Mouse (Mus musculus): Measurements from ENCODE around the gene Zxdc. TPM values are rescaled to one million over a fixed set of nuclear protein-coding genes. Genes with fewer than 3 reads are reported as not detected.

The Zxdc gene
- polyA plus RNA-seq, 1 experiment from 2014 or later: 10.3 TPM

DNA sequence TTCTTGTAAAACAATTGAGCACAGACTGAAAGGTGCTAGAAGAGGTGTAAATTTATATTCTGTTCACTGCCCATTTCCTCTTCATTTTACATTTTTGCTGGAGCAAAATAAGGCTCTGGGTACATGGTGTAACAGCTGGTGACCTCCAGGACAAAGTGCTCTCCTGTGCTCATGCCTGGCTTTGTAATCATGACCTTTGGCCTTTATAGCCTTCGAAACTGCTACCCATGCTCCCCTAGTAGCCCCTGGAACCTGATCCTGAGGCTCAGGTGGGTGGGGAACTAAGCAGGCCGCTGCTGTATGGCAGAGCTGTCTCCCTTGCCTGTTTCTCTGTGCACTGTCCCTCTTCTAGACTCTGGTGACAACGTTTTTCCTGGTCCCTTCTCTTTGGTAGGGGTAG lies 24.7 kb downstream of the Zxdc start:
- no peak overlapping the region for H3K9ac ChIP-seq
- H3K4me2 ChIP-seq: no peak overlapping the region
- no peaks in the 10 kb centered on the region for H3K9me3 ChIP-seq
- no peaks in the 10 kb centered on the region for H3K27me3 ChIP-seq
- no peaks in the 10 kb centered on the region for H3K4me1 ChIP-seq (replicated peaks)
- no peak overlapping the region for H3K27ac ChIP-seq (replicated peaks)
- no peak for ATAC-seq (ENCODE audit: low read depth)
- WGBS: 67% methylated on average over 3 of the region's 3 CpGs
- no peak overlapping the region for H3K4me3 ChIP-seq
- peaks cover 60% of the 10 kb centered on the region for H3K36me3 ChIP-seq

DNA sequence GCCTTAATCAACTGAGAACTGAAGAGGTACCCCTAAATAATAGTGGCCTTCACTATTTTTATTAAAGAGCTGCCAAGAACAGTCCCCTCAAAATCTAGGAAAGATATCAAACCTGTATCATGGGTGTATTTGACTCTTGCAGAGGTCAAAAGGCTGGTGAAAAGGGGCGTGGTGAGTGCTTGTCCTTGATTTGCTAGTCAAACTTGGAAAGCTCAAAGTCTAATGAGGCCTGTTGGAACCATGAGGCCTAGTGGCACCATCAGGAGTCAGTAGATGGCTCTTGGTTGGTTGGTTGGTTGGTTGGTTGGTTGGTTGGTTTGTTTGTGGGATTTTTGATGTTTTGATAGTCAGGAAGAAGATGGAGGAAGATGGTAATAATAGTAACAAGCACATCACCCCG lies 26.5 kb downstream of the Zxdc start:
- no peaks in the 10 kb centered on the region for H3K9me3 ChIP-seq
- H3K36me3 ChIP-seq: peaks cover 63% of the 10 kb centered on the region
- no peak overlapping the region for H3K9ac ChIP-seq
- 97% methylated on average over 2 of the region's 2 CpGs for WGBS
- no peak overlapping the region for H3K4me2 ChIP-seq
- no peak overlapping the region for H3K27ac ChIP-seq (replicated peaks)
- H3K27me3 ChIP-seq: no peaks in the 10 kb centered on the region
- no peaks in the 10 kb centered on the region for H3K4me1 ChIP-seq (replicated peaks)
- no peak for ATAC-seq (ENCODE audit: low read depth)
- H3K4me3 ChIP-seq: no peak overlapping the region

DNA sequence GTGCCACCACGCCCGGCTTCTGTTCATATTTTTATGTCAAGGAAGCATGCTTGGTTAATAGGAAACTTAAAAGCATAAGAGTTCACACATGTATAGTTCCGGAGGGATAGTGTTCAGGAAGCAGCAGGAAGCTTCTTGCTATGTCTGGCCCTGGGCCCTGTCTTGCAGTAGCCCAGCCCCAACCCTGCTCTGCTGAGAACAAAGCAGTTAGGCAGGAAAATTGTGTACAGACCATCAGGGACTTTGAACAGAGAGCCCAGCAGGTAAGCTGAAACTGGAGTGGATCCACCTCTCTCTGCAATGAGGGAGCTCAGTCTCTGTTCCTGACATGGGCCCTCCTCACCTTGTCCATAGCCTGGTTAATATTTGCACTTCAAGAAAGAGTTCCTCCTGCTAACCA lies 28.0 kb downstream of the Zxdc start:
- Histone ChIP-seq H3K4me2 (no peak overlapping the region), H3K9me3 (no peaks in the 10 kb centered on the region), H3K27me3 (no peaks in the 10 kb centered on the region), H3K9ac (no peak overlapping the region), H3K4me1 (replicated peaks) (no peaks in the 10 kb centered on the region), H3K4me3 (no peak overlapping the region), H3K36me3 (peaks cover 63% of the 10 kb centered on the region), H3K27ac (replicated peaks) (no peak overlapping the region)
- no peak for ATAC-seq (ENCODE audit: low read depth)
- WGBS: 85% methylated on average over 3 of the region's 3 CpGs

DNA sequence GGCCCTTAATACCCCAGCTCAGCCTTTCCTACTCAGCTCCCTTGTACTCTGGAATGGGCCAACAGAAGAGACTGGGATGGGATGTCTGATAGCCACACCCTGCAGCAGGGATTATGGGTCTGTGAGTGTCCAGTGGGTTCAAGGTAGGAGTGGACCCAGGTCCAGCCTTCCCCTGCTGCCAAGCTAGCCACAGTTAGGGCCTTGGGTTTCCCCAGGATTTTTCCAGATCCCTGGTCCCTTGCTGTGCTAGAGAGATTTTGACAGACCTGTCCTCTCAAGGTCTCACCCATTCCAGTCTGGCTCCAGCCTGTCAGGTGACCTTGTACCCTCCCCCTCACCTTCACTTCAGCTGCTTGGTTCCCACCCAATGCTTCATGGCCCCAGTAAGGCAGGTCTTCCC lies 39.3 kb downstream of the Zxdc start:
- Histone ChIP-seq H3K9me3 (no peaks in the 10 kb centered on the region), H3K4me3 (no peak overlapping the region), H3K27ac (replicated peaks) (no peak overlapping the region), H3K4me2 (no peak overlapping the region), H3K9ac (no peak overlapping the region), H3K4me1 (replicated peaks) (no peaks in the 10 kb centered on the region), H3K27me3 (no peaks in the 10 kb centered on the region), H3K36me3 (peaks cover 29% of the 10 kb centered on the region)
- ATAC-seq (ENCODE audit: low read depth): no peak

DNA sequence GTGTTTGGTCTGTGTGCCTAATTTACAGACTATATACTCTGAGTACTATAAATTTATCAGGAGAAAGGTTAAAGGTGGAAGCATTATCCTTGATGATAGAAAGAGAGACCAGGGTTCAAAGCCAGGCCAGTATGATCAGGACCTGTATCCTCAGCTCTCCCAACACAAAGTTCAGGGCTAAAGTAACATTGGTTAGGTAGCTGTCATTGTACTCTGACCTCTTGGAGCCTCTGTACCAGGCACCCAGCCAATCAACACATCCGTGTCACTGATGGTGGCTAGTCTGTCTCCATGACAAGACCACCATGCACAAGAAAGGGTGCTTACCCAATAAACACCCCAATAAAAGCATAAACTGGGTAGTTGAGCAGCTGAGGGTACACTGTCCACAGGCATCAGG lies 41.7 kb downstream of the Zxdc start:
- no peak for ATAC-seq (ENCODE audit: low read depth)

DNA sequence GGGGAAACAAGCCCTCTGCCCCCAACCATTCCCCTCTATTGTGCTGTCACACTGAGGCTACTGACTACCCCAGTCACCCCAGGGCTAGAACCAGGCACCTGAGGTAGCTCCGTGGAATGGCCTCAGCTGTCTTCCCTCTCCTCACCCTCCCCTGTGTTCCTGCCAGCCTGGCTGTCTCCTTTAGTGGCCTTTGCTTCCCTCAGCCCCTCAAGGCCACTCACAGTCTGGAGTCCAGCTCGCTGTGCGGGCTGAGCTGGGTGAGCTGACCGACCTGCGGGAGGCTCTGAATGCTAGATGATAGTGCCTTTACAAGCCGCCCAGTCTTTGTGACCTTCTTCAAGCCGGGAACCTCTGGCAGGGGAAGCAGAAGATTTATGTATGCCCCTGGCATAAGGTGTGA lies 42.6 kb downstream of the Zxdc start:
- Histone ChIP-seq H3K4me2 (no peak overlapping the region), H3K36me3 (0 out of 2 replicates have a peak, but pooled peaks cover under 1% of the 10 kb centered on the region), H3K27ac (replicated peaks) (no peak overlapping the region), H3K4me1 (replicated peaks) (no peaks in the 10 kb centered on the region), H3K9me3 (no peaks in the 10 kb centered on the region), H3K9ac (no peak overlapping the region), H3K4me3 (no peak overlapping the region), H3K27me3 (no peaks in the 10 kb centered on the region)
- ATAC-seq (ENCODE audit: low read depth): no peak
- WGBS: 75% methylated on average over 7 of the region's 7 CpGs

More for the DNA sequence above, 41.7 kb downstream of the Zxdc start:
- H3K27me3 ChIP-seq: no peaks in the 10 kb centered on the region
- H3K36me3 ChIP-seq: peaks cover 6% of the 10 kb centered on the region; the same call in 1 of the 2 replicates
- no peak overlapping the region for H3K4me2 ChIP-seq
- no peak overlapping the region for H3K4me3 ChIP-seq
- no peaks in the 10 kb centered on the region for H3K9me3 ChIP-seq
- WGBS: 62% methylated on average over 1 of the region's 1 CpGs
- no peaks in the 10 kb centered on the region for H3K4me1 ChIP-seq (replicated peaks)
- H3K27ac ChIP-seq (replicated peaks): no peak overlapping the region
- H3K9ac ChIP-seq: no peak overlapping the region

DNA sequence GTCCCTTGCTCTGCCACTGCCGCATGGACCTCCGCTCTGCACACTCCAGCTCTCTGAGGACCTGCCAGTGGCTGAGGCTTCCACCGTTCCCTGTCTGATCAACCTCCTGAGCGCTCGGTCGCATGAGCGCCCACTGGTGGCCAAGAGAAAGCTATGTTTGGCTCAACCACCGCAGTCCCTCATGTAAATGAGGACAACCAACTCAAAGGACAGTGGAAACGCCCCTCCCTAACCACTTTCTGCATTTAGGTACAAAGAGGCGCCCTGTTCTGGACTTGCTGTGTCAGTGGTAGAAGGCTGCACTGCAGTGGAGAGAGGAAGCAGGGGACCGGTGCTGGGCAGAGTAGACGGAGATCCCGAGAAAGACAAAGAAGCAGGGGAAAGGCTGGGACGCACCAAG lies 53.3 kb downstream of the Zxdc start:
- H3K4me2 ChIP-seq: peak overlapping the region; percentile 45
- H3K4me1 ChIP-seq (replicated peaks): peaks cover 11% of the 10 kb centered on the region
- H3K36me3 ChIP-seq: no peaks in the 10 kb centered on the region
- WGBS: 5% methylated on average over 14 of the region's 14 CpGs
- no peak overlapping the region for H3K9ac ChIP-seq
- H3K4me3 ChIP-seq: peak overlapping the region; percentile 16
- peak; percentile 89 for ATAC-seq (ENCODE audit: low read depth)
- no peaks in the 10 kb centered on the region for H3K9me3 ChIP-seq
- peak overlapping the region; percentile 66 for H3K27ac ChIP-seq (replicated peaks)
- H3K27me3 ChIP-seq: peaks cover 10% of the 10 kb centered on the region

DNA sequence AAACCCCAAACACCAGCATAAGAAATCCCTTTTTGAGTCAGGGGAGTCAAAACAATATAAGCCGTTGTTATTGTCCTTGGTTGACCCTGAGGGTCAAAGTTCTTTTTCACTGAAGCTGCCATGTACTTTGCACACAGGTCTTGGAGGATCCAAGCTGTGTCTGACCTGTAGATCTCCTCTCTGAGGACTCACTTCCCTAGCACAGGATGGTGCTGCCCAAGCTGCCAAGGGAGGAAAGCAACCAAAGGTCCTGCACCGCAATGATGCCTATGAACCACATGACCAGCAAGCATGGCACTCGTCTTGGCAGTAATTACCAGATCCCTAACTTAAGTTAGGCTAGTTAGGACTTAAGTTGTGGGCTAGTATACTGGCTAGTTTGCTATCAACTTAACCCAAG lies 56.1 kb downstream of the Zxdc start:
- Histone ChIP-seq H3K36me3 (no peaks in the 10 kb centered on the region), H3K4me3 (no peak overlapping the region), H3K4me1 (replicated peaks) (peaks cover 30% of the 10 kb centered on the region), H3K9ac (no peak overlapping the region), H3K27ac (replicated peaks) (no peak overlapping the region), H3K4me2 (no peak overlapping the region), H3K27me3 (peaks cover 15% of the 10 kb centered on the region), H3K9me3 (no peaks in the 10 kb centered on the region)
- WGBS: 80% methylated on average over 3 of the region's 3 CpGs
- ATAC-seq (ENCODE audit: low read depth): no peak

DNA sequence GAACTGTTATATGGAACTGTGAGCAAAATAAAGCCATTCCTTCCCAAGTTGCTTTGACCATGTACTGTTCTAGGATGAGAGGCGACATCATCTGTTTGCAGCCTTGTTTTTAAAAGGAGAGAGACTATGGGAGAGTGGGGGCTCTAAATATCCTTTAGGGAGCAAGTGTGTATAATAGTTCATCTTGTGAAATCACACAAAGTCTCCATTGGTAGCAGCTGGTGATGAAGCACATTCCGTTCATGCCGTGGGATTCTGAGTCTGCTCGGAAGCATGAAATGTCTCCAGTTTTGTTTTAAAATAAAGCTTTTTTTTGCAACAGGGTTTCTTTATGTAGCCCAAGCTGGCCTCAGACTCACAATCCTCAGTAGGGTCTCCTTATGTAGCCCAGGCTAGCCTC lies 56.7 kb downstream of the Zxdc start:
- no peak for ATAC-seq (ENCODE audit: low read depth)
- H3K27me3 ChIP-seq: peaks cover 15% of the 10 kb centered on the region

DNA sequence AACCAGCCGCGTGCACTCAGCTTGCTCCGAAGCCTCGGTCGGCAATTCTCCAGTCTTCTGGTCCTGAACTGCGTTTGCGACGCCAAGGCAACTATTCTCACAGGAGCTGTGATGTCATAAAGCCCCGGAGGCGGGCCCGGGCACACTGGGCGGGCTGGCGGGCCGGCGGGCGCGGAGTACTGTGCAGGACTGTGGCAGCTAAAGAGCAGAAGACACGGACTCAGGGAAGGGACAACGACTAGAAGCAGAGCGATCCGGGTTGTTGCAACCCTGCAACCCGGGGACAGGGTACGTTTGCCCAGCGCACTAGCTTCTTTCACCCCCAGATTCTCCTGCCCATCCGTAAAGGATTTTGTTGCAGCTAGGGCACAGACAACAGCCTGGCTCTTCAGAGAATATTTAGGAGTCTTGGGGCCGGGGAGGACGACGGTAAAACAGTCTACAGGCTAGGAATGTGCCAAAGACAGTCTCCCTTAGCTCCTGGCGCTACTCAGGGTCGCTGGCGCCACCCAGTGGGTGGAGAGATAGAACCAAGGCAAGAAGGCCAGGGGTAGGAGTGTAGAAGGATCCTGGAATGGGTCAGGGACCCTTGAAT lies 59.2 kb downstream of the Zxdc start, which contains the start of gene Cfap100:
TSS of gene Cfap100 (minus strand) at position 418 of the 595 bp plus-strand sequence.
- WGBS: under 1% methylated on average over 31 of the region's 31 CpGs
- peak; percentile 87 for ATAC-seq (ENCODE audit: low read depth)
- peak within 1 kb of the TSS; percentile 66 for H3K4me2 ChIP-seq
- H3K36me3 ChIP-seq: no peaks in the 10 kb centered on the region
- H3K9ac ChIP-seq: peak within 1 kb of the TSS; percentile 69
- peak within 1 kb of the TSS; percentile 41 for H3K4me3 ChIP-seq
- H3K4me1 ChIP-seq (replicated peaks): peaks cover 21% of the 10 kb centered on the region
- H3K27me3 ChIP-seq: peaks cover 20% of the 10 kb centered on the region
- peak within 1 kb of the TSS; percentile 77 for H3K27ac ChIP-seq (replicated peaks)
- no peaks in the 10 kb centered on the region for H3K9me3 ChIP-seq

More for the DNA sequence above, 56.7 kb downstream of the Zxdc start:
- Histone ChIP-seq H3K36me3 (no peaks in the 10 kb centered on the region), H3K9ac (no peak overlapping the region), H3K4me2 (no peak overlapping the region), H3K9me3 (no peaks in the 10 kb centered on the region), H3K4me1 (replicated peaks) (peaks cover 30% of the 10 kb centered on the region), H3K4me3 (no peak overlapping the region), H3K27ac (replicated peaks) (no peak overlapping the region)
- 81% methylated on average over 4 of the region's 4 CpGs for WGBS

DNA sequence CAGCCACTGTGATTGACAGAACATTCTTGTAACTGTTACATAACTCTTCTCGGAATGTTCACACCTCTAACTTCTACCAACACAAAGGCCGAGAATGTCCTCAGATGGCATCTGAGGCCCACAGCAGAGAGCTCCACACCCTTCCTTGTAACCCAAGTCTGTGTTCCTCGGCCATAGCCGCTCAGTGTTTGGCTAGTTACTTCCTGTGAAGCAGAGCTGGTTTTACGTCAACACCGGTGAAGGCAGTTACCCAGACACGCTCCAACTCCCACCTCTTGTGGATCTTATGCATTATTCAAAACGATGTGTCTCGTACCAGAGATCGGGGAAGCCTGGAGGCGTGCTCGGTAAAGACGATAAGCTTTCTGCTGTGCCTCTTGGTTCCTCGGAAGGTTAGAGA lies 60.6 kb downstream of the Zxdc start:
- Histone ChIP-seq H3K27ac (replicated peaks) (no peak overlapping the region), H3K9ac (no peak overlapping the region), H3K4me2 (no peak overlapping the region), H3K36me3 (no peaks in the 10 kb centered on the region), H3K4me3 (no peak overlapping the region), H3K27me3 (peaks cover 20% of the 10 kb centered on the region), H3K4me1 (replicated peaks) (peaks cover 21% of the 10 kb centered on the region), H3K9me3 (no peaks in the 10 kb centered on the region)
- no peak for ATAC-seq (ENCODE audit: low read depth)
- 67% methylated on average over 14 of the region's 14 CpGs for WGBS

DNA sequence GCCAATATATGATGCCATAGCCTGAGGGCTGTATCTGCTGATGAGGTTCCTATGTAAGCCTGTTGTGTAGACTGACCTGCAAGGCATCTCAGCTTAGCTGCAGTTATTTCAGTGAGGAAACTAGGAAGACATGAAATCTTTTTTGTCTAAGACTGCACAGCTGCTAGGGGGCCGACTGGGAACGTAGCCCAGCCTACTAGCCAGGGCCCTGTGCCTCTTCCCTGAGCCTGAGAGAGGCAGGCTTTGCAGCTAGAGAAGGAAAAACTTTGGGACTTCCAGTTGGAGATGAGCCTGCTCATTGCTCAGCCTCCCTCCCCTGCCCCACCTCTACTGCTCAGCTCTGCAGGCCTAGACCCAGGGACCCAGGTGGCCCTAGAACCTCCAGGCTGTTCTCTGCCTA lies 62.2 kb downstream of the Zxdc start:
- H3K4me2 ChIP-seq: no peak overlapping the region
- peaks cover 21% of the 10 kb centered on the region for H3K4me1 ChIP-seq (replicated peaks)
- no peaks in the 10 kb centered on the region for H3K36me3 ChIP-seq
- no peaks in the 10 kb centered on the region for H3K9me3 ChIP-seq
- no peak overlapping the region for H3K9ac ChIP-seq
- ATAC-seq (ENCODE audit: low read depth): no peak
- WGBS: 61% methylated on average over 2 of the region's 2 CpGs
- no peak overlapping the region for H3K27ac ChIP-seq (replicated peaks)
- peaks cover 20% of the 10 kb centered on the region for H3K27me3 ChIP-seq
- H3K4me3 ChIP-seq: no peak overlapping the region

DNA sequence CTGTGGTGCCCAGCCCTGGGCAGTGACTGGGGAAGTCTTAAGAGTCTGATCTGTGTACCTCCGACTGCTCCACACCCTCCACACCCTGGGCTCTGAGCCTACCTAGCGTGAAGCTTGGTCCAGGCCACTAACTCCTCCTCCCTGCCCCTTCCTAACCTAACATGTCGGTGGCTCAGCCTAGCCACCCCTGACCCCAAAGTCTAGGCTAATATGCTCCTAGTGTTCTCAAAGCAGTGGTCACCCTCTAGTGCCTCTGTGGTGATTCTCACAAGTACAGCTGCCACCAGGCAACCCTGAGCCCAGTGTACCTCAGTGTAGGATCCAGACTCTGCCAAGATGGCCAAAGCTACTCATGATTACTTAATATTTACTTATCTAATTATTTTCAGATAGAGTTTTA lies 65.4 kb downstream of the Zxdc start:
- no peak overlapping the region for H3K4me2 ChIP-seq
- 0 out of 2 replicates have a peak, but pooled peaks cover 5% of the 10 kb centered on the region for H3K4me1 ChIP-seq (replicated peaks)
- no peaks in the 10 kb centered on the region for H3K36me3 ChIP-seq
- peak; percentile 29; the same call in 1 of the 2 replicates for ATAC-seq (ENCODE audit: low read depth)
- H3K27ac ChIP-seq (replicated peaks): no peak overlapping the region
- 0 out of 2 replicates have a peak, but pooled peaks cover 5% of the 10 kb centered on the region for H3K27me3 ChIP-seq
- H3K9me3 ChIP-seq: no peaks in the 10 kb centered on the region
- 71% methylated on average over 3 of the region's 3 CpGs for WGBS
- no peak overlapping the region for H3K4me3 ChIP-seq
- H3K9ac ChIP-seq: no peak overlapping the region; the same call in 1 of the 2 replicates

Data from neural tube, embryonic 13.5 days (tissue).